Mouse (Mus musculus): ENCODE measurements around the gene Recql. TPM values are rescaled to one million over a fixed set of nuclear protein-coding genes. Genes with fewer than 3 reads are reported as not detected.

The Recql gene
- polyA plus RNA-seq, 1 experiment from 2014 or later, result 48.7 TPM

Other genes with a start within 250 kb of the Recql start
- gene Slco1a6, start 178.6 kb downstream of the Recql start, polyA plus RNA-seq (2015; fragmentation: Nextera tagmentation; extraction: Ambion mirVana), result not detected in 2 replicates
- 11.7 and 14.6 TPM in 2 replicates for gene Iapp, start 88.7 kb downstream of the Recql start, polyA plus RNA-seq (2015; fragmentation: Nextera tagmentation; extraction: Ambion mirVana)
- 0.54 and 0.65 TPM in 2 replicates for gene Slco1a5, start 64.1 kb downstream of the Recql start, polyA plus RNA-seq (2015; fragmentation: Nextera tagmentation; extraction: Ambion mirVana)
- gene Pyroxd1, start 41.4 kb downstream of the Recql start, polyA plus RNA-seq (2015; fragmentation: Nextera tagmentation; extraction: Ambion mirVana), result 20.4 and 22.6 TPM in 2 replicates
- 69.2 and 71.7 TPM in 2 replicates for gene Golt1b, start 134 bp upstream of the Recql start, polyA plus RNA-seq (2015; fragmentation: Nextera tagmentation; extraction: Ambion mirVana)
- gene Spx, start 26.4 kb upstream of the Recql start, polyA plus RNA-seq (2015; fragmentation: Nextera tagmentation; extraction: Ambion mirVana), result 0.22 and 0.24 TPM in 2 replicates
- gene Gys2, start 86.0 kb upstream of the Recql start, polyA plus RNA-seq (2015; fragmentation: Nextera tagmentation; extraction: Ambion mirVana), result 0.67 and 0.88 TPM in 2 replicates
- gene Ldhb, start 120.9 kb upstream of the Recql start, polyA plus RNA-seq (2015; fragmentation: Nextera tagmentation; extraction: Ambion mirVana), result 527 and 536 TPM in 2 replicates
- 11.2 and 12.1 TPM in 2 replicates for gene Kcnj8, start 184.5 kb upstream of the Recql start, polyA plus RNA-seq (2015; fragmentation: Nextera tagmentation; extraction: Ambion mirVana)

All from thymus, postnatal 0 days (tissue).